Mouse (Mus musculus): ENCODE measurements around the gene Nub1. TPM values are rescaled to one million over a fixed set of nuclear protein-coding genes. Genes with fewer than 3 reads are reported as not detected.

The Nub1 gene
- polyA plus RNA-seq, 1 experiment from 2014 or later: 31.3 TPM

DNA sequence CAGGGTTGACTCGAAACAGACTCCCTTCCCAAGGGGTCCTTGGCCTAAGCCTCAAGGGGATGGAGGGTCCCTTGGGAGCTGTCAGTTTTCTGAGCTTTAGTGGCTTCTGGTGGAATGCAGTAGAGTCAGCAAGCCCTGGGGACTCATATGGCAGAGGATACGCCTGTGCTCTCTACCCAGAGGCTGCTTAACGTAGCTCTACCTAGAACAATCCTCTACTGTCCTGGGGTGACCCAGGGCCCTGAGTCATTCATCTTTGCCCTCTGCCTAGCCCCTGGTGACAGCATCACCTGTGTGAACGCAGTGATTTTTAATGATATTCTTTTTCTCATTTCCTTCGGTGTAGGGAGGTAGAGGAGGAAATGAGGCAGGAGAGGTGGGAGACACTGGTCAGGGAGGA lies 64.4 kb downstream of the Nub1 start:
- Histone ChIP-seq H3K27me3 (no peaks in the 10 kb centered on the region), H3K36me3 (no peaks in the 10 kb centered on the region), H3K4me3 (peak overlapping the region; percentile 54; the same call in 1 of the 2 replicates), H3K4me1 (peaks cover 33% of the 10 kb centered on the region), H3K4me2 (peak overlapping the region; percentile 79), H3K27ac (peak overlapping the region; percentile 96; the same call in 1 of the 2 replicates), H3K9me3 (no peaks in the 10 kb centered on the region), H3K9ac (no peak overlapping the region)
- ATAC-seq (ENCODE audit: insufficient number of reproducible peaks, low FRiP score, low TSS enrichment, low read depth): no peak
- WGBS: 54% methylated on average over 5 of the region's 5 CpGs

DNA sequence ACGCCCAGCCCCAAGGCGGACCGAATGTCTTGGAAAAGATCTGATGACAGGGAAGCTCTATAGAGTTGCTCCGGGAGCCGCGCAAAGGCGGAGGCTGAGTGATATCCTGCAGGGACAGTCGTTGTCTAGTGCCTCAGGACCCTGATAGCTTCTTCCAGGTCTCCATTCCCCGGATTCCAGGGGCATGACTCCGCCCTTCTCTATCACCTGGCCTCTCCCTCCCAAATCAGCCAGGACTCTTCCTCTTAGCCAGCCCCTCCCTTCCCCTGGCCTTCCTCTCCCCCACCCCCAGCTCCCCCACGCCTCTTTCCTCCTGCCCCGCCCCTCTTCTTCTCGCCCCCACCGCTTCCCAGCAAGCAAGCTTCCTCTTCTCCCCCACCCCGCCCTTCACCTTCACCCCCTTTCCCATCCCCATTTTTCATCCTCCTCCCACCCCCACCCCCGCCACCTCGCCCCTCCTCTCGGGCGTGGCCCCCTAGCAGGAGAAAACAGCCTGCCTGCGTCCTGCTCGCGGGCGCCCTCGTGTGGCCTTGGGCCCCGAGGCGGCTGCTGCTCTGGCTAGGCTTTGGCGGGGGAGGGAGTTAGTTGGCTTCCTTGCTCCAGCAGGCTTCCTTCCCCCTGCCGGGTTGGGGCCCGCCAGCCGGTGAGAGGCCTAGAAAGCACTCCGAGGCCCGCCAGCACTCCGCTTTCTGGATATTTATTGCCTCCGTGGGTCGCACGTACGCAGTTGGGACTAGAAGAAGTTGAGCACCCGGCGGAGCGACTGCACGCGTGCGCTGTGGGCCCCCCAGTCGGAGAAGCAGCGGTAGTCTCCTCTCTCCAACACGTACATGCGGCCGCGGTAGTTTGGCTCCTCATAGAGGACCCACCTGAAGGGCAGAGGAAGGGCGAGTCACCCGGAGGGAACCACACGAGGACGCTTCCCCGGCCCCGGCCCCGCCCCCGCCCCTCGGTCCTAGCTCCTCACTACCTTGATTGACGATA lies 65.3 kb downstream of the Nub1 start:
- 1% methylated on average over 54 of the region's 59 CpGs for whole genome bisulfite sequencing
- Histone ChIP-seq H3K9me3 (no peaks in the 10 kb centered on the region), H3K9ac (peak overlapping the region; percentile 70), H3K4me1 (peaks cover 33% of the 10 kb centered on the region), H3K4me3 (peak overlapping the region; percentile 54), H3K36me3 (no peaks in the 10 kb centered on the region), H3K4me2 (peak overlapping the region; percentile 79), H3K27ac (peak overlapping the region; percentile 96), H3K27me3 (no peaks in the 10 kb centered on the region)
- peak; percentile 80 for ATAC-seq (ENCODE audit: insufficient number of reproducible peaks, low FRiP score, low TSS enrichment, low read depth)

DNA sequence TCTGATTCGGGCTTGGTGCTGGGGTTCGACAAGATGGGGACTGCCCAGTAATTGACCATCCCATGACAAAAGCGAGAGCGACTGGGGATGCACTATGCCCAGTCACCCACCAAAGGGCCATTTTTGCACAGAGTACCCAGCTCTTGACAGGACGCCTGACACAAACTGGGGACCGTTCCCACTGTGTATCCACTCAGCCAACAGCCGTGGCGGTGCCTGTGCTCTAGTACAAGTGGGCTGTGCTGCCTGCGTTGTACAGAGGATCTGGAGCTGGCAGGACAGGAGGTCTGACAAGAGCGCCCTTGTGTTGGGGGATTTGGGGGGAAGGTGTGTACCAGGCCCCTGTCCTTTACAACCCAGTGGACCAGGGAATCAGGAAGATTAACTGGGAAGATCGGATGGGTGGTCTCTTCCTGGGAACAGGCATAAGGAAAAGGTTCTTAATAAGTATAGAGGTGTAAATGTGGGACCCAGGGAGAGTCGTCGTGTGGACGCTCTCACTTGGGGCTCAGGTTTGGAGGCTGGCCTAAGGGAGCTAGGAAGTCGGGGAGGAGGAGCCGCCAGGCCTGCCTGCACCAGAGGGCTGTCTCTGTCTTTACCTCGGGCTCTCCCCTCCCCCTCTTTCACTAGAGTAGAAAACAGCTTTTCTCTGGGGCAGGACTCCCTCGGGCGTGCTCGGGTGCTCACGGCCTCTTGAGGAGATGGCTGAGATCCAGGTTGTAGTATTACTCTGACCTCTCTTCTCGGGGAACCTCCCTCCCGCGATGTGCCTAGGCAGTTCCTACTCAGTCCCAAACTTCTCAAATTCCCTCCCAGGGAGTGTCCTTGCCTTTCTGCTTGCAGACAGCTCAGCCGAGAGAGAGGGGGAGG lies 66.2 kb downstream of the Nub1 start:
- WGBS: 2% methylated on average over 25 of the region's 25 CpGs
- Histone ChIP-seq H3K4me1 (peaks cover 33% of the 10 kb centered on the region), H3K36me3 (no peaks in the 10 kb centered on the region), H3K9me3 (no peaks in the 10 kb centered on the region), H3K27me3 (no peaks in the 10 kb centered on the region), H3K9ac (peak overlapping the region; percentile 70), H3K4me2 (peak overlapping the region; percentile 79), H3K4me3 (peak overlapping the region; percentile 54), H3K27ac (peak overlapping the region; percentile 96)
- peak; percentile 55 for ATAC-seq (ENCODE audit: insufficient number of reproducible peaks, low FRiP score, low TSS enrichment, low read depth)

DNA sequence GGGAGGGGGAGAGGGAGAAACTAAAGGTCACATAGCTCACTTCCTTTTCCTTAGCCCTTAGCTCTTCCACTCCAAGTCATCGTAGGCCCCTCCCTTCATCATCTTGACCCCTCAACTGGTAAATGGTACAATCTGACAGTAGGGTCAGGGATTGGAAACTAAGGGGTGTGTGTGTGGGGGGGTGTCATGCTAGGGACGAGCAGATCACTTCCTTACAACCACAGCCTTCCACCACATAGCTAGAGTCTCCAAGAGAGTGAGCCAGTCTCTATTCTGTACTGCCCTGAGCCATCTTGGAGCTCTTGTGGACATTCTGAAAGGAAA lies 66.8 kb downstream of the Nub1 start:
- Histone ChIP-seq H3K27ac (peak overlapping the region; percentile 96), H3K9me3 (no peaks in the 10 kb centered on the region), H3K9ac (no peak overlapping the region; the same call in 1 of the 2 replicates), H3K4me3 (peak overlapping the region; percentile 54), H3K4me2 (peak overlapping the region; percentile 79), H3K27me3 (no peaks in the 10 kb centered on the region), H3K36me3 (no peaks in the 10 kb centered on the region), H3K4me1 (peaks cover 31% of the 10 kb centered on the region)
- WGBS: 2% methylated on average over 2 of the region's 2 CpGs
- no peak for ATAC-seq (ENCODE audit: insufficient number of reproducible peaks, low FRiP score, low TSS enrichment, low read depth)

DNA sequence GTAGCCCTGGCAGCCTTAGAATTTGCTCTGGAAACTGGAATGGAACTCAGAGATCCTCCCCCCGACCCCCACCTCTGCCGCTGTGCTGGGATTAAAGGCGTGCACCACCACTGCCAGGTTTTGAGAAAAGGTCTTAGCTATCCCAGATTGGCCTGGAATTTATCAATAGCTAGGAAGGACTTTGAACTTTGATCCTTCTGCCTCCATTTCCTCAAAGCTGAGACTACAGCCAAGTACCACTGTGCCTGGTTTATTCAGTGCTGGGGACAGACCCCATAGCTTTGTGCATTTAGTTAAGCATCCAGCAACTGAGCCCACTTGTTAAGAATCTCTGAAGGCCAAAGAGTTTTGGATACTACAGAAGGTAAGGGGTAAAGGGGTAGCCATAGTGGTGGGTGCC lies 71.6 kb downstream of the Nub1 start:
- no peak overlapping the region for H3K4me3 ChIP-seq
- 0 out of 2 replicates have a peak, but pooled peaks cover 3% of the 10 kb centered on the region for H3K27me3 ChIP-seq
- no peak for ATAC-seq (ENCODE audit: insufficient number of reproducible peaks, low FRiP score, low TSS enrichment, low read depth)
- no peak overlapping the region for H3K27ac ChIP-seq
- H3K36me3 ChIP-seq: no peaks in the 10 kb centered on the region
- no peak overlapping the region for H3K4me2 ChIP-seq
- H3K9ac ChIP-seq: no peak overlapping the region
- no peaks in the 10 kb centered on the region for H3K9me3 ChIP-seq
- WGBS: 70% methylated on average over 3 of the region's 3 CpGs
- peaks cover 6% of the 10 kb centered on the region for H3K4me1 ChIP-seq

DNA sequence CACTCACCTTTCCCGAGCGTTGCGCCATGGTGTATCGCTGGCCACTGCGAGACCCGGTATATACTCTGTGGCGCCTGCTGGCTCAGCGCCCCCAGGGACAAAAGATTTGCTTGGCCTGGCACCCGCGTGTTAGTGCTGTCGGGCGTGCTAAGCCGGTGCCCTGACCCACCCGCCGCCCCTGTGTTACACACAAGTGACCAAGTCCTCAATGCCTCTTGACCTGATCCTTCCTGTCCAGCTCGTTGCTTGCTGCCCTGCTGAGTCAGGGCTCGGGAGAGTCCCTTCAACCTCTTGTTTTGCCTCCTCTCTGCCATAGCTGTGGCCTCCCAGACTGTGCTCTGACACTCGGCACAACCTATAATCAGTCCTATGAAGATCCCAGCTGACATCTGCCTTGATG lies 72.5 kb downstream of the Nub1 start, which contains the start of gene Crygn:
TSS of gene Crygn (minus strand) at position 193 of the 400 bp plus-strand sequence.
- H3K4me3 ChIP-seq: no peak within 1 kb of the TSS
- no peak within 1 kb of the TSS for H3K27ac ChIP-seq
- H3K4me1 ChIP-seq: no peaks in the 10 kb centered on the region
- H3K27me3 ChIP-seq: 0 out of 2 replicates have a peak, but pooled peaks cover 3% of the 10 kb centered on the region
- no peaks in the 10 kb centered on the region for H3K9me3 ChIP-seq
- H3K4me2 ChIP-seq: no peak within 1 kb of the TSS
- no peak for ATAC-seq (ENCODE audit: insufficient number of reproducible peaks, low FRiP score, low TSS enrichment, low read depth)
- 45% methylated on average over 18 of the region's 18 CpGs for WGBS
- H3K36me3 ChIP-seq: no peaks in the 10 kb centered on the region
- no peak within 1 kb of the TSS for H3K9ac ChIP-seq

Other genes starting within 250 kb of the Nub1 start
- 108 and 130 TPM in 2 replicates for gene Fastk, start 240.2 kb upstream of the Nub1 start, polyA plus RNA-seq (2015; fragmentation: Nextera tagmentation; extraction: Ambion mirVana)
- 21.3 and 23.9 TPM in 2 replicates for gene Tmub1, start 237.7 kb upstream of the Nub1 start, polyA plus RNA-seq (2015; fragmentation: Nextera tagmentation; extraction: Ambion mirVana)
- 32.4 and 34.1 TPM in 2 replicates for gene Agap3, start 233.4 kb upstream of the Nub1 start, polyA plus RNA-seq (2015; fragmentation: Nextera tagmentation; extraction: Ambion mirVana)
- 0.06 and 0.10 TPM in 2 replicates for gene Gbx1, start 158.3 kb upstream of the Nub1 start, polyA plus RNA-seq (2015; fragmentation: Nextera tagmentation; extraction: Ambion mirVana)
- gene Asb10, start 144.6 kb upstream of the Nub1 start, polyA plus RNA-seq (2015; fragmentation: Nextera tagmentation; extraction: Ambion mirVana): 0.99 and 1.8 TPM in 2 replicates
- gene 4931409K22Rik, start 128.7 kb upstream of the Nub1 start, polyA plus RNA-seq (2015; fragmentation: Nextera tagmentation; extraction: Ambion mirVana): 0.14 and 0.26 TPM in 2 replicates
- gene Abcf2, start 108.1 kb upstream of the Nub1 start, polyA plus RNA-seq (2015; fragmentation: Nextera tagmentation; extraction: Ambion mirVana): 97.2 and 98.2 TPM in 2 replicates
- gene Chpf2, start 98.8 kb upstream of the Nub1 start, polyA plus RNA-seq (2015; fragmentation: Nextera tagmentation; extraction: Ambion mirVana): 37.7 and 39.5 TPM in 2 replicates
- 32.4 and 37.2 TPM in 2 replicates for gene Smarcd3, start 61.1 kb upstream of the Nub1 start, polyA plus RNA-seq (2015; fragmentation: Nextera tagmentation; extraction: Ambion mirVana)
- 16.8 and 18.4 TPM in 2 replicates for gene Wdr86, start 45.2 kb downstream of the Nub1 start, polyA plus RNA-seq (2015; fragmentation: Nextera tagmentation; extraction: Ambion mirVana)
- 2.6 TPM in 1 of 2 replicates, not detected in the other for gene Crygn, start 72.5 kb downstream of the Nub1 start, polyA plus RNA-seq (2015; fragmentation: Nextera tagmentation; extraction: Ambion mirVana)
- 216 and 228 TPM in 2 replicates for gene Rheb, start 157.1 kb downstream of the Nub1 start, polyA plus RNA-seq (2015; fragmentation: Nextera tagmentation; extraction: Ambion mirVana)